Mouse (Mus musculus): ENCODE results near the gene Gpi1. TPM values are rescaled to one million over a fixed set of nuclear protein-coding genes. Genes with fewer than 3 reads are reported as not detected.
"Not testable (repeated sequence)": the region's sequence is repeated elsewhere in the genome, so short reads cannot be mapped to it uniquely, and the experiment has no call there.

Gpi1 gene
- polyA plus RNA-seq, 1 experiment, result 564 TPM

- WGBS, result 85% methylated on average over 9 of the region's 9 CpGs
- H3K4me3 ChIP-seq (ENCODE audit: insufficient read depth, low read depth, low read length), result no peak overlapping the region
- TF ChIP-seq CTCF (IDR thresholded peaks at IDR 0.05; ENCODE audit: insufficient read depth, low read depth, low read length), result no peak
- no peak for TF ChIP-seq POLR2A (IDR thresholded peaks at IDR 0.05; ENCODE audit: insufficient read depth, low read depth, low read length)
- peaks cover 8% of the 10 kb centered on the region for H3K4me1 ChIP-seq (ENCODE audit: control insufficient read depth, insufficient read depth, low read length)
- no peak overlapping the region for H3K27ac ChIP-seq (ENCODE audit: insufficient read depth, low read depth, low read length)
Measured at GRCm38 (mm10) chr7:34221594-34222250, 8.4 kb downstream of the Gpi1 start.

GRCm38 (mm10) chr7:34218496-34218895, 11.6 kb downstream of the Gpi1 start:
- TF ChIP-seq POLR2A (IDR thresholded peaks at IDR 0.05; ENCODE audit: insufficient read depth, low read depth, low read length), result no peak
- no peak for TF ChIP-seq CTCF (IDR thresholded peaks at IDR 0.05; ENCODE audit: insufficient read depth, low read depth, low read length)
- Histone ChIP-seq H3K27ac (ENCODE audit: insufficient read depth, low read depth, low read length) (no peak overlapping the region), H3K4me3 (ENCODE audit: insufficient read depth, low read depth, low read length) (no peak overlapping the region), H3K4me1 (ENCODE audit: control insufficient read depth, insufficient read depth, low read length) (peaks cover 3% of the 10 kb centered on the region; the same call in 1 of the 2 replicates)
- 84% methylated on average over 1 of the region's 1 CpGs for WGBS

- TF ChIP-seq POLR2A (IDR thresholded peaks at IDR 0.05; ENCODE audit: insufficient read depth, low read depth, low read length), result no peak
- no peak for TF ChIP-seq CTCF (IDR thresholded peaks at IDR 0.05; ENCODE audit: insufficient read depth, low read depth, low read length)
- H3K27ac ChIP-seq (ENCODE audit: insufficient read depth, low read depth, low read length), result no peak overlapping the region
- WGBS, result 93% methylated on average over 10 of the region's 10 CpGs
- peaks cover 2% of the 10 kb centered on the region; the same call in 1 of the 2 replicates for H3K4me1 ChIP-seq (ENCODE audit: control insufficient read depth, insufficient read depth, low read length)
- no peak overlapping the region for H3K4me3 ChIP-seq (ENCODE audit: insufficient read depth, low read depth, low read length)
Measured at GRCm38 (mm10) chr7:34216474-34216873, 13.7 kb downstream of the Gpi1 start.

- no peaks in the 10 kb centered on the region for H3K4me1 ChIP-seq (ENCODE audit: control insufficient read depth, insufficient read depth, low read length)
- no peak overlapping the region for H3K4me3 ChIP-seq (ENCODE audit: insufficient read depth, low read depth, low read length)
- H3K27ac ChIP-seq (ENCODE audit: insufficient read depth, low read depth, low read length), result no peak overlapping the region
- 91% methylated on average over 9 of the region's 9 CpGs for WGBS
- TF ChIP-seq POLR2A (IDR thresholded peaks at IDR 0.05; ENCODE audit: insufficient read depth, low read depth, low read length) (no peak), CTCF (IDR thresholded peaks at IDR 0.05; ENCODE audit: insufficient read depth, low read depth, low read length) (no peak)
Measured at GRCm38 (mm10) chr7:34215481-34215880, 14.7 kb downstream of the Gpi1 start.

- WGBS, result 76% methylated on average over 8 of the region's 8 CpGs
- Histone ChIP-seq H3K4me3 (ENCODE audit: insufficient read depth, low read depth, low read length) (no peak overlapping the region), H3K27ac (ENCODE audit: insufficient read depth, low read depth, low read length) (no peak overlapping the region), H3K4me1 (ENCODE audit: control insufficient read depth, insufficient read depth, low read length) (no peaks in the 10 kb centered on the region)
- TF ChIP-seq CTCF (IDR thresholded peaks at IDR 0.05; ENCODE audit: insufficient read depth, low read depth, low read length) (no peak), POLR2A (IDR thresholded peaks at IDR 0.05; ENCODE audit: insufficient read depth, low read depth, low read length) (no peak)
Measured at GRCm38 (mm10) chr7:34214644-34215043, 15.5 kb downstream of the Gpi1 start.

GRCm38 (mm10) chr7:34213281-34213680, 16.9 kb downstream of the Gpi1 start:
- TF ChIP-seq CTCF (IDR thresholded peaks at IDR 0.05; ENCODE audit: insufficient read depth, low read depth, low read length), result no peak
- no peak for TF ChIP-seq POLR2A (IDR thresholded peaks at IDR 0.05; ENCODE audit: insufficient read depth, low read depth, low read length)
- H3K4me3 ChIP-seq (ENCODE audit: insufficient read depth, low read depth, low read length), result no peak overlapping the region
- H3K27ac ChIP-seq (ENCODE audit: insufficient read depth, low read depth, low read length), result no peak overlapping the region
- H3K4me1 ChIP-seq (ENCODE audit: control insufficient read depth, insufficient read depth, low read length), result no peaks in the 10 kb centered on the region
- WGBS, result 91% methylated on average over 7 of the region's 7 CpGs

GRCm38 (mm10) chr7:34208027-34208745, 21.9 kb downstream of the Gpi1 start:
- TF ChIP-seq POLR2A (IDR thresholded peaks at IDR 0.05; ENCODE audit: insufficient read depth, low read depth, low read length) (no peak), CTCF (IDR thresholded peaks at IDR 0.05; ENCODE audit: insufficient read depth, low read depth, low read length) (no peak)
- WGBS, result 88% methylated on average over 9 of the region's 9 CpGs
- no peak overlapping the region for H3K27ac ChIP-seq (ENCODE audit: insufficient read depth, low read depth, low read length)
- H3K4me3 ChIP-seq (ENCODE audit: insufficient read depth, low read depth, low read length), result no peak overlapping the region
- no peaks in the 10 kb centered on the region for H3K4me1 ChIP-seq (ENCODE audit: control insufficient read depth, insufficient read depth, low read length)

GRCm38 (mm10) chr7:34206331-34206730, 23.8 kb downstream of the Gpi1 start:
- H3K4me1 ChIP-seq (ENCODE audit: control insufficient read depth, insufficient read depth, low read length), result no peaks in the 10 kb centered on the region
- no peak overlapping the region for H3K4me3 ChIP-seq (ENCODE audit: insufficient read depth, low read depth, low read length)
- 93% methylated on average over 6 of the region's 6 CpGs for WGBS
- H3K27ac ChIP-seq (ENCODE audit: insufficient read depth, low read depth, low read length), result no peak overlapping the region
- TF ChIP-seq POLR2A (IDR thresholded peaks at IDR 0.05; ENCODE audit: insufficient read depth, low read depth, low read length) (no peak), CTCF (IDR thresholded peaks at IDR 0.05; ENCODE audit: insufficient read depth, low read depth, low read length) (no peak)

GRCm38 (mm10) chr7:34202147-34202546, 28.0 kb downstream of the Gpi1 start:
- WGBS, result 96% methylated on average over 10 of the region's 10 CpGs

More at GRCm38 (mm10) chr7:34202147-34202546, 28.0 kb downstream of the Gpi1 start:
- not testable (repeated sequence) for H3K27ac ChIP-seq (ENCODE audit: insufficient read depth, low read depth, low read length); H3K4me1 ChIP-seq (ENCODE audit: control insufficient read depth, insufficient read depth, low read length); H3K4me3 ChIP-seq (ENCODE audit: insufficient read depth, low read depth, low read length)

Data from olfactory bulb, adult 2 months (tissue).